Mouse (Mus musculus) cerebellum, adult 2 months (tissue): Measurements from ENCODE around the gene Fam160a2. TPM values are rescaled to one million over a fixed set of nuclear protein-coding genes. Genes with fewer than 3 reads are reported as not detected.

Source experiments
- DNase-seq, 2 experiments: peaks; one replicate each; pipeline ENCODE4 v3.0.0; 2021
- H3K27ac ChIP-seq: fragments of 200-500 bp; 2 replicates; pipeline ENCODE4 v1.5.1; 2012; ENCODE audit warnings: low read length, control low read depth, inconsistent platforms; ENCODE audit not compliant: insufficient read depth
- H3K27me3 ChIP-seq: fragments of 200-500 bp; 2 replicates; pipeline ENCODE4 v1.6.1; 2012; ENCODE audit warnings: inconsistent platforms, mild to moderate bottlenecking, low read length, moderate library complexity; ENCODE audit not compliant: control insufficient read depth, insufficient read depth
- H3K4me1 ChIP-seq: fragments of 200-500 bp; 2 replicates; pipeline ENCODE4 v1.6.1; 2011; ENCODE audit warnings: low read length; ENCODE audit not compliant: control insufficient read depth, insufficient read depth
- H3K4me3 ChIP-seq: fragments of 200-500 bp; replicated peaks from 2 replicates; pipeline ENCODE3; 2011; ENCODE audit warnings: mild to moderate bottlenecking, low read depth, low read length, control low read depth; ENCODE audit not compliant: insufficient read depth
- CTCF ChIP-seq: fragments of 200-500 bp; IDR thresholded peaks from 2 replicates; pipeline ENCODE4 v1.5.1; 2011; ENCODE audit warnings: low read depth, mild to moderate bottlenecking, control low read depth, low read length, moderate library complexity, borderline replicate concordance; ENCODE audit not compliant: insufficient read depth
- POLR2A ChIP-seq: fragments of 200-500 bp; IDR thresholded peaks from 2 replicates; pipeline ENCODE4 v1.6.1; 2011; ENCODE audit warnings: low read length, control low read depth, borderline replicate concordance; ENCODE audit not compliant: insufficient read depth
- WGBS: fragments of 180-500 bp; shearing (Covaris S2); methylation state at CpG from one replicate; pipeline ENCODE4 v1.1.7; 2018; 5-methylcytosine and 5-hydroxymethylcytosine counted together
- polyA plus RNA-seq: library from polyadenylated mRNA; depleted of rRNA; stranded (reverse); fragments of >200 nt; gene quantifications from 2 replicates; pipeline ENCODE4 v1.2.3, GENCODE M21; 2012; rRNA removed

Gene Fam160a2
- polyA plus RNA-seq, result 36.3 and 37.2 TPM in 2 replicates

- under 1% methylated on average over 55 of the region's 55 CpGs for WGBS
These were observed at the start of gene Fam160a2 for GRCm38 (mm10) chr7:105399935-105400624. TSS of gene Fam160a2 (minus strand) at chr7:105400054.

GRCm38 (mm10) chr7:105445076-105445475 is 45.2 kb upstream of the Fam160a2 start:
- TF ChIP-seq POLR2A (no peak), CTCF (no peak)

More at GRCm38 (mm10) chr7:105399935-105400624, at the start of gene Fam160a2:
- Histone ChIP-seq H3K27me3 (no peaks in the 10 kb centered on the region), H3K4me1 (peaks cover under 1% of the 10 kb centered on the region; the same call in 1 of the 2 replicates), H3K4me3 (peak within 1 kb of the TSS; percentile 70), H3K27ac (peak within 1 kb of the TSS; percentile 64)
- TF ChIP-seq POLR2A (peak; percentile 83), CTCF (no peak)
- peak; percentile 100 for DNase-seq

GRCm38 (mm10) chr7:105441426-105441825 is 41.6 kb upstream of the Fam160a2 start:
- Histone ChIP-seq H3K27ac (no peak overlapping the region), H3K4me1 (no peaks in the 10 kb centered on the region), H3K4me3 (no peak overlapping the region), H3K27me3 (no peaks in the 10 kb centered on the region)
- TF ChIP-seq POLR2A (no peak), CTCF (no peak)
- 52% methylated on average over 4 of the region's 4 CpGs for WGBS
- DNase-seq, result no peak

More at GRCm38 (mm10) chr7:105445076-105445475, 45.2 kb upstream of the Fam160a2 start:
- WGBS, result 68% methylated on average over 3 of the region's 3 CpGs
- DNase-seq, result no peak
- no peaks in the 10 kb centered on the region for H3K27me3 ChIP-seq
- no peak overlapping the region for H3K4me3 ChIP-seq
- no peaks in the 10 kb centered on the region for H3K4me1 ChIP-seq
- H3K27ac ChIP-seq, result no peak overlapping the region

- Histone ChIP-seq H3K27me3 (no peaks in the 10 kb centered on the region), H3K27ac (no peak overlapping the region), H3K4me1 (no peaks in the 10 kb centered on the region), H3K4me3 (no peak overlapping the region)
- TF ChIP-seq CTCF, result no peak
- TF ChIP-seq POLR2A, result no peak
- WGBS, result 54% methylated on average over 7 of the region's 7 CpGs
- no peak for DNase-seq
These were observed 38.3 kb upstream of the Fam160a2 start for GRCm38 (mm10) chr7:105437979-105438772.

- no peak for TF ChIP-seq POLR2A
- TF ChIP-seq CTCF, result no peak
- H3K27ac ChIP-seq, result no peak overlapping the region
- H3K4me1 ChIP-seq, result no peaks in the 10 kb centered on the region
- no peaks in the 10 kb centered on the region for H3K27me3 ChIP-seq
- DNase-seq, result no peak
- 80% methylated on average over 22 of the region's 22 CpGs for WGBS
- no peak overlapping the region for H3K4me3 ChIP-seq
These were observed 34.9 kb upstream of the Fam160a2 start for GRCm38 (mm10) chr7:105434798-105435197.

GRCm38 (mm10) chr7:105433859-105434258 is 34.0 kb upstream of the Fam160a2 start:
- Histone ChIP-seq H3K27ac (no peak overlapping the region), H3K4me3 (no peak overlapping the region), H3K4me1 (no peaks in the 10 kb centered on the region), H3K27me3 (no peaks in the 10 kb centered on the region)
- no peak for DNase-seq
- TF ChIP-seq CTCF (no peak), POLR2A (no peak)
- WGBS, result 86% methylated on average over 17 of the region's 17 CpGs

- no peak for TF ChIP-seq CTCF
- TF ChIP-seq POLR2A, result no peak
- WGBS, result 24% methylated on average over 1 of the region's 1 CpGs
- Histone ChIP-seq H3K27me3 (no peaks in the 10 kb centered on the region), H3K27ac (no peak overlapping the region), H3K4me1 (no peaks in the 10 kb centered on the region), H3K4me3 (no peak overlapping the region)
- no peak for DNase-seq
These were observed 32.2 kb upstream of the Fam160a2 start for GRCm38 (mm10) chr7:105432058-105432457.
